Mouse (Mus musculus) kidney, adult 2 months (tissue): ENCODE results near the gene Zfp92.

Experiments
- CTCF ChIP-seq: fragments of 200-500 bp; conservative IDR thresholded peaks from 2 replicates; pipeline ENCODE4 v1.5.1; 2011; ENCODE audit warnings: low read depth, mild to moderate bottlenecking, control low read depth, low read length, moderate library complexity, mixed read lengths; ENCODE audit not compliant: insufficient read depth, insufficient read length
- POLR2A ChIP-seq: fragments of 200-500 bp; IDR thresholded peaks from one replicate; pipeline ENCODE4 v1.6.1; 2011; ENCODE audit warnings: low read depth, low read length, control low read depth

GRCm38 (mm10) chrX:73391481-73391880, 19.4 kb upstream of the Zfp92 start:
- TF ChIP-seq POLR2A (no peak), CTCF (no peak)
